ENCODE assay signal across 24 mouse cellular contexts in the genomic region with DNA sequence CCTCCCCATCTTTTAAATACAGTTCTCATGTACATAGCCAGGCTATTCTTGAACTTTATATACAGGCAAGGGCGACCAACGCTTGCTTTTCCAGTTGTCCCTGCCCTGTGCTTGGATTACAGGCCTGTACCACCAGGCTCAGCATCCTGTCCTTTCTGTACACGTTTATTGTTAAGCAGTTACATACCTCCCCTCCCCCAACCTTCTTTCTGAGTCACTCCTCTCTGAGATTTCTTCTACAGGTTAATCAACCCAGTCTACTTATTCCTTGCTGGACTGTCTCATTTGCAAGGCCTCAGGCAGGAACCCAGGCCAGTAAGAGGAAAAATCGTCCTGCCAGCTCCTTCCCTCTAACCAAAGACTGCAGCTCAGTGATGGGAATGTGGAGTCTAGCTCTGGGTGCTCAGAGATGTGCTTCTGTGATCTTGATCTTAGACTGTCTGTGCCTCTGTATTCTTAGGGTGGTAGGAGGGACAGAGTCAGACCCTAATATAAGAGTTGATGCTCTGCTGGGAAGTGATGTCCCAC. TPM values are rescaled to one million over a fixed set of nuclear protein-coding genes. Genes with fewer than 3 reads are reported as not detected.
DNase-seq lines count a peak whose midpoint lies in the region; ATAC-seq and TF ChIP-seq lines count a peak whose summit lies in the region.
"Had no signal": no experiment of that assay in that cellular context is flagged by ENCODE, and none has a peak within 500 bp of the region (broad histone marks: within the 10 kb centered on the region; RNA-seq: fewer than 3 reads in every experiment).

No protein-coding gene starts in this region.

- 51% methylated on average over 4 of the region's 4 CpGs for WGBS in embryonic facial prominence, embryonic 13.5 days
- 71% methylated on average over 4 of the region's 4 CpGs for WGBS in embryonic facial prominence, embryonic 10.5 days
- 80% methylated on average over 4 of the region's 4 CpGs for WGBS in hindbrain, embryonic 10.5 days
- 72% methylated on average over 4 of the region's 4 CpGs for WGBS in hindbrain, postnatal 0 days
- WGBS in thymus, adult 2 months: 76% methylated on average over 4 of the region's 4 CpGs
- WGBS in forebrain, embryonic 10.5 days: 78% methylated on average over 4 of the region's 4 CpGs

- H3K9ac ChIP-seq in embryonic facial prominence, embryonic 13.5 days: no peak overlapping the region
- no peak overlapping the region for H3K9ac ChIP-seq in hindbrain, postnatal 0 days (replicated peaks; ENCODE audit: low read length)
- H3K9ac ChIP-seq: neural tube, embryonic 15.5 days had no signal

- H3K9me3 ChIP-seq in embryonic facial prominence, embryonic 13.5 days: no peaks in the 10 kb centered on the region
- no peaks in the 10 kb centered on the region for H3K9me3 ChIP-seq in embryonic facial prominence, embryonic 10.5 days
- H3K9me3 ChIP-seq in hindbrain, embryonic 10.5 days: no peaks in the 10 kb centered on the region
- no peaks in the 10 kb centered on the region for H3K9me3 ChIP-seq in hindbrain, postnatal 0 days (ENCODE audit: low read length)
- no peaks in the 10 kb centered on the region for H3K9me3 ChIP-seq in forebrain, embryonic 10.5 days
- H3K9me3 ChIP-seq: neural tube, embryonic 15.5 days had no signal

- no peak for ATAC-seq in embryonic facial prominence, embryonic 13.5 days (ENCODE audit: insufficient number of reproducible peaks, insufficient read depth, low FRiP score, low TSS enrichment, low read depth)
- ATAC-seq in hindbrain, postnatal 0 days: no peak

- 0 out of 2 replicates have a peak overlapping the region, but pooled peaks have one; percentile 16 for H3K27ac ChIP-seq in embryonic facial prominence, embryonic 13.5 days
- no peak overlapping the region for H3K27ac ChIP-seq in embryonic facial prominence, embryonic 10.5 days (replicated peaks)
- H3K27ac ChIP-seq in hindbrain, embryonic 10.5 days: peak overlapping the region; percentile 45; the same call in 1 of the 2 replicates
- H3K27ac ChIP-seq in hindbrain, postnatal 0 days: no peak overlapping the region
- H3K27ac ChIP-seq in thymus, adult 2 months (ENCODE audit: control insufficient read depth, insufficient read depth, low read length): peak overlapping the region; percentile 94
- peak overlapping the region; percentile 27; the same call in 1 of the 2 replicates for H3K27ac ChIP-seq in brown adipose tissue, adult 24 weeks (replicated peaks; ENCODE audit: low read depth, low read length)
- H3K27ac ChIP-seq in forebrain, embryonic 10.5 days: no peak overlapping the region
- H3K27ac ChIP-seq: left cerebral cortex, adult 2 months; neural tube, embryonic 15.5 days had no signal

- H3K27me3 ChIP-seq in embryonic facial prominence, embryonic 13.5 days: no peaks in the 10 kb centered on the region
- no peaks in the 10 kb centered on the region for H3K27me3 ChIP-seq in embryonic facial prominence, embryonic 10.5 days (replicated peaks; ENCODE audit: low read depth, poor library complexity, severe bottlenecking)
- H3K27me3 ChIP-seq in hindbrain, embryonic 10.5 days (ENCODE audit: insufficient read depth, poor library complexity, severe bottlenecking): 0 out of 2 replicates have a peak, but pooled peaks cover 2% of the 10 kb centered on the region
- H3K27me3 ChIP-seq in hindbrain, postnatal 0 days (ENCODE audit: insufficient read depth, low read length): no peaks in the 10 kb centered on the region
- no peaks in the 10 kb centered on the region for H3K27me3 ChIP-seq in thymus, adult 2 months (ENCODE audit: control insufficient read depth, insufficient read depth, low read length)
- no peaks in the 10 kb centered on the region for H3K27me3 ChIP-seq in forebrain, embryonic 10.5 days (ENCODE audit: poor library complexity, severe bottlenecking)
- H3K27me3 ChIP-seq: neural tube, embryonic 15.5 days had no signal

- no peak for TF ChIP-seq POLR2A in thymus, adult 2 months (IDR thresholded peaks at IDR 0.05; ENCODE audit: control insufficient read depth, extremely low read depth, insufficient read depth, low read length, poor library complexity)

- H3K4me1 ChIP-seq in embryonic facial prominence, embryonic 13.5 days: peaks cover 31% of the 10 kb centered on the region
- H3K4me1 ChIP-seq in embryonic facial prominence, embryonic 10.5 days: peaks cover 55% of the 10 kb centered on the region
- peaks cover 63% of the 10 kb centered on the region for H3K4me1 ChIP-seq in hindbrain, embryonic 10.5 days (replicated peaks)
- H3K4me1 ChIP-seq in hindbrain, postnatal 0 days (ENCODE audit: insufficient read depth, low read length): peaks cover 20% of the 10 kb centered on the region; the same call in 1 of the 2 replicates
- H3K4me1 ChIP-seq in thymus, adult 2 months (replicated peaks; ENCODE audit: control insufficient read depth, insufficient read depth, low read length): peaks cover 83% of the 10 kb centered on the region
- H3K4me1 ChIP-seq in brown adipose tissue, adult 24 weeks (ENCODE audit: control insufficient read depth, insufficient read depth, insufficient read length, low read length): peaks cover 55% of the 10 kb centered on the region
- peaks cover 46% of the 10 kb centered on the region for H3K4me1 ChIP-seq in forebrain, embryonic 10.5 days

- DNase-seq in embryonic facial prominence, embryonic 10.5 days (ENCODE audit: low spot score): no peak
- DNase-seq in hindbrain, embryonic 10.5 days (ENCODE audit: low spot score): no peak
- DNase-seq in hindbrain, postnatal 0 days (ENCODE audit: low spot score): no peak
- no peak for DNase-seq in thymus, adult 2 months
- DNase-seq in thymus, postnatal 0 days (ENCODE audit: low spot score): no peak
- DNase-seq in forebrain, embryonic 10.5 days (ENCODE audit: extremely low spot score, low spot score): no peak
- DNase-seq: adrenal gland, postnatal 10 days; cerebellum, adult 11 months; cerebellum, postnatal 14 days; embryo, embryonic 11 days; gastrocnemius, postnatal 10 days; kidney, adult 9 months; kidney, postnatal 4 days; layer of hippocampus, adult 9-11 months; left cerebral cortex, postnatal 4 days; liver; lung, postnatal 10 days; midbrain, embryonic 14.5 days had no signal

- no peak overlapping the region for H3K4me2 ChIP-seq in embryonic facial prominence, embryonic 13.5 days
- H3K4me2 ChIP-seq in hindbrain, postnatal 0 days (ENCODE audit: low read depth, low read length): no peak overlapping the region
- H3K4me2 ChIP-seq: heart, embryonic 11.5 days; neural tube, embryonic 15.5 days had no signal

- TF ChIP-seq CTCF in hindbrain, postnatal 0 days (IDR thresholded peaks at IDR 0.05; ENCODE audit: low read depth): no peak
- no peak for TF ChIP-seq CTCF in thymus, adult 2 months (IDR thresholded peaks at IDR 0.05; ENCODE audit: borderline replicate concordance, control insufficient read depth, extremely low read depth, insufficient read depth, low read length, poor library complexity)

- no peaks in the 10 kb centered on the region for H3K36me3 ChIP-seq in embryonic facial prominence, embryonic 13.5 days
- no peaks in the 10 kb centered on the region for H3K36me3 ChIP-seq in embryonic facial prominence, embryonic 10.5 days (replicated peaks)
- H3K36me3 ChIP-seq in hindbrain, embryonic 10.5 days: no peaks in the 10 kb centered on the region
- no peaks in the 10 kb centered on the region for H3K36me3 ChIP-seq in hindbrain, postnatal 0 days (ENCODE audit: insufficient read depth, low read length)
- no peaks in the 10 kb centered on the region for H3K36me3 ChIP-seq in thymus, adult 2 months (ENCODE audit: control insufficient read depth, insufficient read depth, low read length)
- no peaks in the 10 kb centered on the region for H3K36me3 ChIP-seq in forebrain, embryonic 10.5 days (replicated peaks)
- H3K36me3 ChIP-seq: neural tube, embryonic 15.5 days had no signal

- no peak overlapping the region for H3K4me3 ChIP-seq in embryonic facial prominence, embryonic 13.5 days
- H3K4me3 ChIP-seq in embryonic facial prominence, embryonic 10.5 days: no peak overlapping the region
- H3K4me3 ChIP-seq in hindbrain, embryonic 10.5 days: no peak overlapping the region
- H3K4me3 ChIP-seq in hindbrain, postnatal 0 days (ENCODE audit: low read length): no peak overlapping the region
- peak overlapping the region; percentile 29; the same call in 1 of the 2 replicates for H3K4me3 ChIP-seq in thymus, adult 2 months (ENCODE audit: control insufficient read depth, insufficient read depth, low read length)
- no peak overlapping the region for H3K4me3 ChIP-seq in brown adipose tissue, adult 24 weeks (ENCODE audit: insufficient read depth, low read depth, low read length)
- H3K4me3 ChIP-seq in forebrain, embryonic 10.5 days: no peak overlapping the region
- H3K4me3 ChIP-seq: left cerebral cortex, adult 2 months; myocyte; neural tube, embryonic 15.5 days had no signal

RNA-seq across cellular contexts. Expression of a gene that starts 57.8 kb away (rescaled TPM):
- 8.7 and 8.9 TPM in 2 replicates for polyA plus RNA-seq in embryonic facial prominence, embryonic 13.5 days (2015; fragmentation: Nextera tagmentation; extraction: Ambion mirVana)
- 6.8 and 7.5 TPM in 2 replicates for polyA plus RNA-seq in embryonic facial prominence, embryonic 10.5 days (2016; fragmentation: Nextera tagmentation; extraction: Ambion mirVana)
- 6.9 and 7.9 TPM in 2 replicates for polyA plus RNA-seq in hindbrain, embryonic 10.5 days (2016; fragmentation: Nextera tagmentation; extraction: Ambion mirVana)
- total RNA-seq in hindbrain, postnatal 0 days (2014; rRNA removed): 46.2 and 60.5 TPM in 2 replicates
- 30.0 and 30.8 TPM in 2 replicates for polyA plus RNA-seq in hindbrain, postnatal 0 days (2015; fragmentation: Nextera tagmentation; extraction: Ambion mirVana)
- polyA plus RNA-seq in thymus, adult 2 months (2012; rRNA removed): 13.2 and 13.7 TPM in 2 replicates
- polyA plus RNA-seq in thymus, postnatal 0 days (2015; fragmentation: Nextera tagmentation; extraction: Ambion mirVana): 7.0 and 7.2 TPM in 2 replicates
- polyA plus RNA-seq in brown adipose tissue, adult 24 weeks (2012; ENCODE audit: insufficient read depth, insufficient read length, missing spikeins): 32.8 and 33.5 TPM in 2 replicates
- polyA plus RNA-seq in forebrain, embryonic 10.5 days (2016; fragmentation: Nextera tagmentation; extraction: Ambion mirVana): 6.2 and 6.4 TPM in 2 replicates

Comparison
In these comparisons a context has a peak if more than half of its experiments do, and no peak if none do; other contexts are left out.
1. H3K27ac ChIP-seq: peak in embryonic facial prominence, embryonic 13.5 days (single experiment), hindbrain, embryonic 10.5 days (single experiment), thymus, adult 2 months (single experiment) and brown adipose tissue, adult 24 weeks (single experiment); none in embryonic facial prominence, embryonic 10.5 days (single experiment), hindbrain, postnatal 0 days (single experiment) and forebrain, embryonic 10.5 days (single experiment).